Mouse (Mus musculus): Measurements from ENCODE around the gene Mtx1.

DNA sequence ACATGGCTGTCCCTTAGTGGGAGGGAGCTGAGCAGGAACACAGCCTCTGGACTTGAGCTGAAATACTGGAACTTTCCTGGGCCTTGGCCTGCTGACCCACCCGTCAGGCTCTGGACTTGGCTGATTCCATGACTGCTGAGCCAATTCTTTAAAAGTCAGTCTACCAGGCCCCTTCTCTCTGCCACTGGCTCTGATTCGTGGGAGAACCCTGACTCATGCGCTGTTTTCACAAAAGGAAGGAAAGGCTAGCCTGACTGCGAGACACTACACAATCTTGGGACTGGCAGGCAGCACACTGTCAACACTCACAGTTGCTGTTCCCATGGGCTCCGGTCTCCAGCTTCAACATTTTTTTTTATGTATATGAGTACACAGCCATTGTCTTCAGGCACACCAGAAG, 29.3 kb upstream of the Mtx1 start:
- TF ChIP-seq POLR2A (IDR thresholded peaks at IDR 0.05; ENCODE audit: low read depth, low read length) (no peak), CTCF (IDR thresholded peaks at IDR 0.05; ENCODE audit: extremely low read depth, insufficient read depth, insufficient read length, insufficient replicate concordance) (no peak)

Data from spleen, adult 2 months (tissue).